Mouse (Mus musculus) neural tube, embryonic 11.5 days (tissue): ENCODE data around the gene Mpp3. TPM values are rescaled to one million over a fixed set of nuclear protein-coding genes. Genes with fewer than 3 reads are reported as not detected.
A peak's percentile ranks its signal among the peaks of the same experiment; 100 is the strongest.
"Not testable (repeated sequence)": the region's sequence is repeated elsewhere in the genome, so short reads cannot be mapped to it uniquely, and the experiment has no call there.

Source experiments
- ATAC-seq: fragments of 200-750 bp; cut with Nextera tagmentation; 2 replicates; pipeline ENCODE4 v1.8.0; 2017; ENCODE audit warnings: moderate number of reproducible peaks, mild to moderate bottlenecking, moderate TSS enrichment, moderate library complexity; ENCODE audit not compliant: insufficient read depth, low FRiP score, low TSS enrichment
- DNase-seq: peaks from one replicate; pipeline ENCODE4 v3.0.0-alpha.2; 2015; ENCODE audit warnings: low spot score
- H3K27ac ChIP-seq: fragments of 300-500 bp; sonication (generic); 2 replicates; pipeline ENCODE4 v1.5.1; 2014; ENCODE audit warnings: low read depth, mild to moderate bottlenecking, low read length
- H3K27me3 ChIP-seq: fragments of 300-500 bp; sonication (generic); 2 replicates; pipeline ENCODE4 v1.6.1; 2014; ENCODE audit warnings: mild to moderate bottlenecking, low read length, mixed read lengths; ENCODE audit not compliant: control insufficient read depth, insufficient read depth
- H3K36me3 ChIP-seq: fragments of 300-500 bp; sonication (generic); 2 replicates; pipeline ENCODE4 v1.6.1; 2014; ENCODE audit warnings: mild to moderate bottlenecking, low read length, moderate library complexity, mixed read lengths; ENCODE audit not compliant: control insufficient read depth, insufficient read depth
- H3K4me1 ChIP-seq: fragments of 300-500 bp; sonication (generic); 2 replicates; pipeline ENCODE4 v1.6.1; 2014; ENCODE audit warnings: low read length, mixed read lengths; ENCODE audit not compliant: control insufficient read depth, insufficient read depth
- H3K4me2 ChIP-seq: fragments of 300-500 bp; sonication (generic); 2 replicates; pipeline ENCODE4 v1.6.1; 2014; ENCODE audit warnings: low read depth, mild to moderate bottlenecking, moderate library complexity
- H3K4me3 ChIP-seq: fragments of 300-500 bp; sonication (generic); 2 replicates; pipeline ENCODE4 v1.5.1; 2014; ENCODE audit warnings: low read depth, low read length
- H3K9ac ChIP-seq: fragments of 300-500 bp; sonication (generic); 2 replicates; pipeline ENCODE4 v1.6.1; 2014; ENCODE audit warnings: mild to moderate bottlenecking, low read length
- H3K9me3 ChIP-seq: fragments of 300-500 bp; sonication (generic); 2 replicates; pipeline ENCODE4 v1.6.1; 2016; ENCODE audit warnings: low read length; ENCODE audit not compliant: control insufficient read depth
- WGBS: fragments of 180-500 bp; shearing (Covaris S2); extraction: QIAGEN DNeasy Blood & Tissue Kit; methylation state at CpG from one replicate; pipeline ENCODE4 v1.1.7; 2014; 5-methylcytosine and 5-hydroxymethylcytosine counted together
- polyA plus RNA-seq: library from polyadenylated mRNA; unstranded; fragments of >200 nt; fragmentation: Nextera tagmentation; extraction: Ambion mirVana; gene quantifications from 2 replicates; pipeline ENCODE4 v1.2.1, GENCODE M21; 2014

Mpp3 gene
- polyA plus RNA-seq, 1 experiment from 2014 or later, result 35.1 TPM

GRCm38 (mm10) chr11:101995938-101996337 is 32.3 kb downstream of the Mpp3 start:
- Histone ChIP-seq H3K27me3 (no peaks in the 10 kb centered on the region), H3K4me1 (no peaks in the 10 kb centered on the region), H3K9ac (no peak overlapping the region), H3K4me3 (no peak overlapping the region), H3K36me3 (no peaks in the 10 kb centered on the region), H3K9me3 (no peaks in the 10 kb centered on the region), H3K4me2 (no peak overlapping the region), H3K27ac (no peak overlapping the region)
- DNase-seq (no peak), ATAC-seq (no peak)
- WGBS, result 92% methylated on average over 7 of the region's 7 CpGs

- H3K36me3 ChIP-seq, result no peaks in the 10 kb centered on the region
- no peaks in the 10 kb centered on the region for H3K4me1 ChIP-seq
- H3K9me3 ChIP-seq, result no peaks in the 10 kb centered on the region
- H3K4me2 ChIP-seq, result no peak overlapping the region
- H3K4me3 ChIP-seq, result no peak overlapping the region
- no peaks in the 10 kb centered on the region for H3K27me3 ChIP-seq
- no peak for ATAC-seq
- H3K27ac ChIP-seq, result no peak overlapping the region
- DNase-seq, result no peak
- 85% methylated on average over 8 of the region's 8 CpGs for WGBS
- no peak overlapping the region for H3K9ac ChIP-seq
These were observed 34.2 kb downstream of the Mpp3 start for GRCm38 (mm10) chr11:101994100-101994499.

- no peak overlapping the region for H3K4me2 ChIP-seq
- H3K9ac ChIP-seq, result no peak overlapping the region
- no peaks in the 10 kb centered on the region for H3K36me3 ChIP-seq
- DNase-seq, result no peak
- no peak overlapping the region for H3K27ac ChIP-seq
- no peaks in the 10 kb centered on the region for H3K4me1 ChIP-seq
- no peak overlapping the region for H3K4me3 ChIP-seq
- 89% methylated on average over 7 of the region's 7 CpGs for WGBS
- H3K27me3 ChIP-seq, result no peaks in the 10 kb centered on the region
- H3K9me3 ChIP-seq, result no peaks in the 10 kb centered on the region
- no peak for ATAC-seq
These were observed 35.9 kb downstream of the Mpp3 start for GRCm38 (mm10) chr11:101992411-101992810.

- Histone ChIP-seq H3K9me3 (no peaks in the 10 kb centered on the region), H3K36me3 (no peaks in the 10 kb centered on the region), H3K4me1 (no peaks in the 10 kb centered on the region), H3K27ac (no peak overlapping the region), H3K4me2 (no peak overlapping the region), H3K9ac (no peak overlapping the region), H3K27me3 (no peaks in the 10 kb centered on the region), H3K4me3 (no peak overlapping the region)
- 89% methylated on average over 3 of the region's 3 CpGs for WGBS
- no peak for DNase-seq
- ATAC-seq, result no peak
These were observed 36.4 kb downstream of the Mpp3 start for GRCm38 (mm10) chr11:101991813-101992212.

- Histone ChIP-seq H3K4me1 (no peaks in the 10 kb centered on the region), H3K36me3 (no peaks in the 10 kb centered on the region), H3K4me3 (no peak overlapping the region), H3K27ac (no peak overlapping the region), H3K4me2 (no peak overlapping the region), H3K9ac (no peak overlapping the region), H3K27me3 (no peaks in the 10 kb centered on the region), H3K9me3 (no peaks in the 10 kb centered on the region)
- DNase-seq (no peak), ATAC-seq (no peak)
- whole genome bisulfite sequencing, result 85% methylated on average over 3 of the region's 3 CpGs
These were observed 38.0 kb downstream of the Mpp3 start for GRCm38 (mm10) chr11:101990244-101990643.

GRCm38 (mm10) chr11:101986913-101987312 is 41.3 kb downstream of the Mpp3 start, which contains the start of gene Dusp3:
TSS of gene Dusp3 (minus strand) at chr11:101987013.
- no peak within 1 kb of the TSS for H3K4me3 ChIP-seq
- ATAC-seq, result no peak
- no peaks in the 10 kb centered on the region for H3K36me3 ChIP-seq
- H3K9me3 ChIP-seq, result no peaks in the 10 kb centered on the region
- no peak within 1 kb of the TSS for H3K4me2 ChIP-seq
- no peak within 1 kb of the TSS for H3K27ac ChIP-seq
- H3K9ac ChIP-seq, result no peak within 1 kb of the TSS
- H3K27me3 ChIP-seq, result 0 out of 2 replicates have a peak, but pooled peaks cover 2% of the 10 kb centered on the region
- H3K4me1 ChIP-seq, result peaks cover 9% of the 10 kb centered on the region; the same call in 1 of the 2 replicates
- 89% methylated on average over 3 of the region's 3 CpGs for WGBS
- no peak for DNase-seq

GRCm38 (mm10) chr11:101985990-101986389 is 42.3 kb downstream of the Mpp3 start:
- Histone ChIP-seq H3K9ac (no peak overlapping the region), H3K4me1 (peaks cover 9% of the 10 kb centered on the region; the same call in 1 of the 2 replicates), H3K9me3 (no peaks in the 10 kb centered on the region), H3K27ac (no peak overlapping the region), H3K36me3 (no peaks in the 10 kb centered on the region), H3K4me3 (no peak overlapping the region), H3K4me2 (no peak overlapping the region), H3K27me3 (0 out of 2 replicates have a peak, but pooled peaks cover 2% of the 10 kb centered on the region)
- DNase-seq (peak; percentile 89), ATAC-seq (no peak)
- WGBS, result 11% methylated on average over 10 of the region's 10 CpGs

GRCm38 (mm10) chr11:101985450-101985849 is 42.8 kb downstream of the Mpp3 start:
- not testable (repeated sequence) for H3K27me3 ChIP-seq, H3K9ac ChIP-seq, H3K27ac ChIP-seq, H3K9me3 ChIP-seq, ATAC-seq, H3K4me3 ChIP-seq, H3K36me3 ChIP-seq, H3K4me2 ChIP-seq, H3K4me1 ChIP-seq, DNase-seq
- WGBS, result 76% methylated on average over 6 of the region's 6 CpGs
